Mouse (Mus musculus) testis, postnatal 14 days (tissue): Measurements from ENCODE around the gene 1700018B08Rik.
A peak's percentile ranks its signal among the peaks of the same experiment; 100 is the strongest.

Experiments
- DNase-seq: peaks from one replicate; pipeline ENCODE4 v3.0.0; 2021; ENCODE audit warnings: low spot score

Gene 1700018B08Rik

DNA sequence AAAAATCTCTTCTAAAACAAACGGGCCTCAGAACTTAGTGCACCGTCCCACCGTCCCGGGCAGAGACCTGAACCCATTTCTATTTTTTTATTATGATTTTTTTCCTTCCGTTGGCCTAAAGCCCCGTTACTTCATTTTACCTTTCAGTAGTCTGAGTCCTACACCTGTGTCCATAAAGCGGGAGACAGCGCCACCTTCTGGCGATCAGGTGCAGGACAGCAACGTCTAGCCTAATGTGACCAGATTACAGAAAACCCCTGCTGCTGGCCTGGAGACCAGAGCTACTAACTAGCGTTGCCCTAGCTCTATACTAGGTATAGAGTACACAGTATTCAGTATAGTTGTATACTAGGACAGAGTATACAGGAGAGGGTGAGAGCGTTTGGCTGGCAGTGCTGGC lies 30.7 kb downstream of the 1700018B08Rik start:
- DNase-seq, result peak; percentile 66

DNA sequence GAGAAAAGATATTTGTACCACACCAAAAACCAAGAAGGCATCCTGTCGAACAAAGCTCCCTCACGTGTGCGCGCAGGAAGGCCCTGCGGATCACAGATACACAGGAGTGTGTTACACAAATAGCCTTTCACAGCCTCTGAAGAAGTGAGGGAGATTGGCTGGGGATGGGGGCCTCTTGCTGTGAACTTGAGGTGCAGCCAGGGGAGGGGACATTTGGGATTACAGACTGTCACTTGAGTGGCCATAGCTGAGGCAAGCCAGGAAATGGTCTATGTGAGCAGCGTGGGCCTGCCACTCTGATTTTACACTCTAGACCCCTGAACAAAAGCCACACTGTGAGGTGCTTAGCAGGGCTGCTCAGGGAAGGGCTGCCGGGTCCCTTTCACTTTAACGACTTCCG lies 32.4 kb downstream of the 1700018B08Rik start:
- no peak for DNase-seq

DNA sequence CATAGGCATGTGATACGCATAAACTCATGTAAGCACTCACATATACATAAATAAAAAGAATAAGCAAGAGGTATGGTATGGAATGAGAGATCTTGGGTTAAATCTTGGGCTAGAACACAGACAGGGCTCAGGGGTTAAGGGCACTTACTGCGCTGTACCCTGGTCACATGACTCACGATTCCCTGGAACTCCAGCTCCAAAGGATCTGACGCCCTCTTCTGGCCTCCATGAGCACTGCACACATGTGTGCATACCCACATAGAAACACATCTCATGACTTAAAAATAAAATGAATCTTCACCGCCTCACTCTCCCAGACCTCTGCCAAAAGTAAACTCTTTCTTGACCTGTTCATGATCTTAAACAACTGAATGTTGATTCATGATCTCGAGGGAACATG lies 46.5 kb downstream of the 1700018B08Rik start:
- DNase-seq, result no peak

DNA sequence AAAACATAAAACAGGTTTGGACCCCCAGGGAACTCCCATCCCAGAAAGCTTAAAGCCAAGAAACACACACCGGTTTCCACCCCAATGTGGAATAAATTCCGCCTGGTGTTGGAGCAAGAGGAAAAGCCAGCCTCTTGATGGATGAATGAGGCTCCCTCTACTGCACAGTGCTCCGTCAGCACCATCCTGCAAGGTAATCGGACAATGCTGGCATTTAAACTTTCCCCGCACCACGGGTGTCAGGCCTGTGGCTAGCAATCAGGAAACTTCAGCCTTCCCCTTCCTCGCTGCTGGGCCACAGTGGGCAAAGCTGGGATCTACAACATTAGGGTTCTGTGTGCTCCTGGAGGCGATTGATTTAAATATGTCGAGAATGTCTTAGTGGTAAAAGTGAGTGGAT lies 52.5 kb downstream of the 1700018B08Rik start:
- no peak for DNase-seq

DNA sequence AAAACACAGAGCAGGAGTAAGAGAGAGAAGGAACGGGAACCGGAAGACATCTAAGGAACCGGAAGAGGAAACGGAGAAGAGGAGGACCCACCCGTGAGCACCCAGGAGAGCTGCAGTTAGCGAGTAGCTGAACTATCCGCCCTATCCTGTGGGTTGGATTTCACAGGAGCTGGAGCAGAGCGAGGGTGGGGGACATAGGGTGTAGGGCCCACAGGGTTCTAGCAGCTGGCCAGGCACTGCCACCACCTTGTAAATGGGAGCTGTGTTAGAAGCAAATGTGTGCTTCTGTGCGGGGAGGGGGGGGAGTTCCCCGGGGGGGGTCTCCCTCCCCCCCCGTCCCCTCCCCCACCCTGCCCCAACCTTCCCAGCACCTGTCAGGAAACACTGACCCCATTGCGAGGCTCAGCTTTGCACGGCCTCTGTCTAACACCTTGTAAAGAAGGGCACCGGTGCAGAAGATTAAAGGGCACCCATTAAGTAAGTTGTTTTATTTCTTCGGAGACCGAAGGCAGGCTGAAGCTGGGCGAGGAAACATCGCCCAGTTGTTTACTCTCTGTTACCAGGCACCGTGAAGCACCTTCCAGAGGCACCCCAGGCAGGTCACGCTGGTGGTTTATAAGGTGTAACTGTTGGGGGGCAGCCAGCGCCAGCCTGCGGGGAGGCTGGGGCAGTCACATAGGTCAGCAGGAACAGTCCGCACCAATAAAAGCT lies 59.9 kb downstream of the 1700018B08Rik start:
- no peak for DNase-seq
